Mouse (Mus musculus) frontal cortex, postnatal 25 days (tissue): ENCODE data around the gene Abca15.
"Not testable (repeated sequence)": the region's sequence is repeated elsewhere in the genome, so short reads cannot be mapped to it uniquely, and the experiment has no call there.

Experiments
- DNase-seq, 2 experiments: peaks; one replicate each; pipeline ENCODE4 v3.0.0; 2022; ENCODE audit warnings: low spot score in 2 of 2

Gene Abca15

DNA sequence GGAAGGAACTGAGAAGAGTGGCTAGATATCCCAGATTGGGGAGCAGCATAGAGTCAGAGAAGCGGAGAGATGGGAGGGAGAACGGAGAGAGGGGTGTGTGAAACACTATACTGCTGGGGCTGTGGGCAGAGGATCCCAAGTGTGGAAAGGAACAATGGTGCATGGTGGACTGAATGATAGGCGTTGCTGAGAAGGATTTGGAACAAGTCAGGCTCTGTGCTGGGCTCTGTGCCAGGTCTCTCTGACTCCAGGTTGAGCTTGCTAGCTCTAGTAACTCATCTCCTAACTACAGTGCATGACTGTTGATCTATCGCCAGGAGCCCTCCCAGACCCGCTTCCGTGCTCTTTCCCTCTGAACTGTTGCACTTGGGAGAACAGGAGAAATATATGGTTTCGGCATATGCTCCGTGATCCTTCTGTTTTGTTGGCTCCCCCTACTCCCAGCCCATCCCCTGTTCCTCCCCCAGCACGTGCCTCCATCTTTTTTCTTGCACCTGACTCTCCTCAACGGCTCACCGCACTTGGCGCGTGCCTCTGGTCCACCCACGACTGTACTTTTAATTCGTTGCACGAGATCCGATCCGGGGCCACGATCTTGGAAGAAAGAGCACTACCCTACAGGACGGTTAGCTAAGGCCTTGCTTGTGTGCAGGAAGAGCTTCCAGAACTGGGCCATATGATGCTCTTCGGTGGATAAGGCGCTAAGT is at the start of gene Abca15:
TSS of gene Abca15 (plus strand) at position 584 of the 707 bp plus-strand sequence.
- DNase-seq, result peak in 1 of 2 experiments; percentile 4

DNA sequence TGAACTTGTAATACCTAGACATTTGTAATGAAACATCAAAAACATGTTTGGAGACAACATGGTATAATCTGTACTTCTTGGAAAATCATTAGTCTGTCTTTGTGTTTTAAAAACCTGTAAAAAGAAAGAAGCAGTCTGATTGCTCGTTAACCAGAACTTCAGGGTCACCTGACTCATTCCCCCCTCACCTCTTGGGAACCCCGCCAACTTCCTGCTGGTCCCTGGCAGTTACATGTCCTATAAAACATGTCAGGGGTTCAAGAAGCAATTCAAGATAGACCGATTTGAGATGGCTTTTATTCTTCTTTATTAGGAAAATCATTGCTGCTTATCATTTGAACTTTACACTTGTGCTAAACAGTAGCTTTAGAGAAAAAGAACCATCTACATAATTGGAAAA is 43.2 kb upstream of the Abca15 start:
- no peak for DNase-seq

DNA sequence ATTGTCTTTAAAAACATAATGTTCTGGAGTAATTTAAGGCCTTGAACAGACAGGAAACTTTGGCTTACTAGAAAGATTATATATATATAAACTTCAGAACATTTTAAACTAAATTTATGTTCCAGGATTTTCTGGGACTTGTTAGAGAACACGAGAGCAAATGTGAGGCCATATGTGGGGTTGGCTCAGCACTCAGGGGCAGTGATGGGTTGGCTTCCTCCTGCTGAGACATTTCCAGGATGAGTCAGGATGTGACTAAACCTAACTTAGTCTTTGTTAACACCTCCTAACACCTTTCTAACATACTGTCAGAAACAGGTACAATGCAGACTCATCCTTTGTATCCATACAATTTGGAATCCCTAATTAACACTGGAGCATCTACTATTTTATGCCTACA is 12.4 kb upstream of the Abca15 start:
- peak in 1 of 2 experiments; percentile 5 for DNase-seq

DNA sequence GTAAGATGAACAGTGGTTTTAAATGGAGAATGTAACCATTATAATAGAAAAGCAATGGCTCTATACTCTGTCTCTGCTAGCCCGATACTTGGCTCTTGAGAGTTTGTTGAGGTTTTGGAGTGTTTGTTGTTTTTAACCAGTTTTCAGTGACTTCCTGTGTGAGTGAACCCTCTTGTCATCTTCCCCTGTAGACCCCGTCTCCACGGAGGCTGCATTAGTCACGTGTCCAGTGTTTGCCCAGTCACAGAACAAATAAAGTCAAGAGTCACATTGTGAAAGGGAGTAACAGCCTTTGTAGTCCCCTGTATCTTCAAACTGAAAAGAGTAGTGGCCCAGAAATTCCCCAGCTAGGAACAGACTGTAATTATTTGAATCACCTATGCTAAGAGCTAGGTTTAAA is 5.5 kb upstream of the Abca15 start:
- no peak for DNase-seq

DNA sequence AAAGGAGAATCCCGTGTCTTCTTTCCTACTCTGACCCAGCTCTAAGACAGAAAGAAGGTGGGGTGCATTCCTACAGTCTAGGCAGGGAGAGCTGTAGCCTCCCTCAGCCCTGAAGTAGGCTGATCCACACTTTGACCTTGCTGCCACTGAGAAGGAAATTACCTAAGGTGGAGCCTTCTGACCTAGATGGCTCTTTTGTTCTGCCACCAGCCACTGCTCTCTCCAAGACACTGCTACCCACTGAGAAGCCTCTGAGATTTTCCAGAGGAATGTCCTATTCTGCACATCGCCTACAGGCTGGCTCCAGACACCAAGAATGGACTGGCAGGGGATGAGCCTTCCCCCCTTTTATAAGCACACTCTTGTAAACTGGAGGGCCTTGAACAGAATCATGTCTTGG is 2.6 kb upstream of the Abca15 start:
- not testable (repeated sequence) for DNase-seq

DNA sequence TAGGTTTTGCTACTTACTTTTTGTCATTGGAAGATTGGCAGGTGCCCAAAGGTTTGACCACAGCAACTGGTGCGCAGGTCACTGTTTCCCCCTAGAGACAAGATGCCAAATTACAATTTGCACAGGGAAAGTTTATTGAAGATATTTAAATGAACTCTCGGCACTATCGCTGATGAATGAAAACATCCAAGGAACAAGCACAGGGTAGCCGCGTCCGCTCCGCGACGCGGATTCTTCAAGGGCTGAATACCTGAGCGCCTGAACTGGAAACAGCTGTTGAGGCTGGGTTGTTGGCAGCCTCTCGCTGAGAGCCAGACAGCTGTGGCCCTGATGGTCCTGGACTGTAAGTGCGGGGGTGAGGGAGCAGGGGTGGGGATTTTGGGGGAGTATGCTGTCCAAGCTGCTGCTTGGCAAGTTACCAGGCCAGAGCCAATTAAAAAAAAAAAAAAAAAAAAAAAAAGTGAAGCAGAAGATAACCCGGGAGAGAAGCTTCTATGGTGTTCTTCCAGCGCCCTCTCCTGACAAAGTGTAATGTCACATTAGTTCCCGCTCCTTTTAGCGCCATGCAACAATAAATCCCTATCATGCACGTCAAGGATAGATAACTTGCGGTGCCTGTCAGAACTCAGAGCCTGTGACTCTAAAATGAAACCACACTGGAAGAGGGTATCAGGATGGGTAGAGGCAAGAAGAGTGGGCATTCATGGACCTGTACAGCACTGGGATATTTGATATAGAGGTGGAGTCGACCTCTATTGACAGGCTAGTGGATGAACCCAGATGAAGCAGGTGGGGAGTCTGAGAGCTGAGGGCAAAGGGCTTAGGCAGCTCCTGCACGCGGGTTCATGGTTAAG is 1.0 kb upstream of the Abca15 start:
- peak in 1 of 2 experiments; percentile 17 for DNase-seq

DNA sequence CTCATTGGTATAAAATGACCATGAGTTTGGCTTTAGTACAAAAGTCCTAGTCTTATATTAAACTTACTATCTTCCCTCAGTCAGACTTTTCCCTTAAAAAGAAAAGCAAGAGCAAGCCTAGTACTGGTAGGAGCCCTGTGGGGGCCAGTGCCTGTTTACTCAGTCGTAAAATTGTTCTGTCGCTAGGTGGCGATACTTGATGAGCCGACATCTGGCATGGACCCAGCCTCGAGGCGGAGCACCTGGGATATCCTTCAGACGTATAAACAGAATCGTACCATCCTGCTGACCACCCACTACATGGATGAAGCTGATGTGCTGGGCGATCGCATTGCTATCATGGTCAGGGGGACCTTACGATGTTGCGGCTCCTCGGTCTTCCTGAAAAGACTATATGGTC is 32.7 kb downstream of the Abca15 start:
- no peak for DNase-seq

DNA sequence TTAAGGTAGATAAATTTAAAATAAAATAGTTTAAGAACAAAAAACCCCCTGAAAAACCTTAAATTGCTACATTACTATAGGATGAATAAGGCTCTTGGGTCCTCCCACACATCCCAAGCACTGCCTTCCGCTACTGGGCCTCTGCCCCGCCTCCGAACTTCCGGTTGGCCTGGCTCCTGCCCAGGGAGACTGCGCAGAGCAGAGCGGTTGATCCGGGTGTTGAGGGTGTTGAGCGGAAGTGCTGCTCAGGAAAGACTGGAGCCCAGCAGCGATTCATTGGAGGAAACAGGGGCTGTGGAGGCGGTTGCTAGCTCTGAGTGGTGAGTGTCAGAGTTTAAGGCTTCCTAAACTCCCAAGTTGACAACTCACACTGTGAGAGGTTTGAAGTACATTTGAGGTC is 81.0 kb downstream of the Abca15 start, which contains the start of gene Abca16:
TSS of gene Abca16 (plus strand) at position 201 of the 400 bp plus-strand sequence.
- no peak for DNase-seq

DNA sequence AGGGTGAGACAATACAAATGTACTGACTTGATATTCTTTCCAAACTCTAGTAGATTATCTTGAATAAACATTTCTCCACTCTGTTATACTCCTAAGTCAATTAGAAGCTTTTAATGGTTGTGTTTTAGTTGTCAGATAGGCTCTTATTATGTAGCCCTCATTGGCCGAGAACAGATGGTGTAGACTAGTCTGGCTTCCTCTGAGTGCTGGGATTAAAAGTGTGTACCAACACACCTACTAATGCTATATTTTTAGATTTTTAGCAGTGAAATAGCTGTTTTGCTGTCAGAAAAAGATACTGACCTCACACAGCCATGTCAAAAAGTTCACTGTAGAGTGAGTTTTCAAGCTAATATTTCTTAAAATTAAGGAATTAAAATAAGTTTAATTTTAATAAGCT is 83.9 kb downstream of the Abca15 start:
- DNase-seq, result no peak

DNA sequence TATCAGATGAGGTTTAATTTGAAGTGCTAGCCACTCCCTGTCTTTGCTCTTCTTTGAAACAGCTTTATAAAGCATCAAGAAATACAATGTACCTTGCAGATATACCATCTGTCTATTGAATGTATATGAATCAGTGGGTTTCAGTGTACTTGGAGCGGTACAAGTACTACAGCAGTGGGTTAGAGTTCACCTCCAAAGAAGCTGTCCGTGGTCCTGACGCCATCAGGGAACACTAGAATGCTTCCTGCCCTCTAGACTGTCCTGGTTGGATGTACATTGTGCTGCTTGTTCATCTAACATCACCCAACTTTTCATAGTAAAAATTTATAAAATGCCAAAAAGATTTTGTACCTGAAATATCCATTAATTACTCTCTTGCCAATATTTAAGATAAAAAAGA is 98.2 kb downstream of the Abca15 start:
- DNase-seq, result no peak

DNA sequence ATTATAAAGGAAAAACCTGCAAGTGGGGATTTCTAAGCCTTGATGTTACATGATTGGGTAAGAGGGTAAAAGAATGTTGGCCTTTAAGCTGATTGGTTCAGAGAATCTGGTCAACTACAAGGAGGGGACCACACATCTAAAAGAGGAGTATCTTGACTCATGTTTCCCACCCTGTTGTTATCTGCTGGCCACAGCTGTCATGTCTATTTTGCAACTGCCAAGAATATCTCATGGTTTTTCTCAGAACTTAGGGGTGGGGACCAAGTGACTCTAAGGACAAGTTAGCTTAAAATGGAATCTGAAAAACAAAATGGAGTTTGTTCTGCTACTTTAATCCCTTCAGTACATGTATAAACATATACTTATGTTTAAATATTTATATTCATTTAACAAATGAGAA is 103.0 kb downstream of the Abca15 start:
- DNase-seq, result no peak
